Mouse (Mus musculus) testis, adult 2 months (tissue): ENCODE results near the gene Rasgrp1.

Experiments
- CTCF ChIP-seq: fragments of 200-500 bp; IDR thresholded peaks from 2 replicates; pipeline ENCODE4 v1.5.1; 2012; ENCODE audit warnings: low read depth, mild to moderate bottlenecking, inconsistent platforms, low read length, moderate library complexity; ENCODE audit not compliant: control insufficient read depth, insufficient read depth, insufficient replicate concordance
- POLR2A ChIP-seq: fragments of 200-500 bp; IDR thresholded peaks from 2 replicates; pipeline ENCODE4 v1.6.1; 2012; ENCODE audit warnings: low read depth, mild to moderate bottlenecking, inconsistent platforms, low read length, moderate library complexity; ENCODE audit not compliant: control insufficient read depth

DNA sequence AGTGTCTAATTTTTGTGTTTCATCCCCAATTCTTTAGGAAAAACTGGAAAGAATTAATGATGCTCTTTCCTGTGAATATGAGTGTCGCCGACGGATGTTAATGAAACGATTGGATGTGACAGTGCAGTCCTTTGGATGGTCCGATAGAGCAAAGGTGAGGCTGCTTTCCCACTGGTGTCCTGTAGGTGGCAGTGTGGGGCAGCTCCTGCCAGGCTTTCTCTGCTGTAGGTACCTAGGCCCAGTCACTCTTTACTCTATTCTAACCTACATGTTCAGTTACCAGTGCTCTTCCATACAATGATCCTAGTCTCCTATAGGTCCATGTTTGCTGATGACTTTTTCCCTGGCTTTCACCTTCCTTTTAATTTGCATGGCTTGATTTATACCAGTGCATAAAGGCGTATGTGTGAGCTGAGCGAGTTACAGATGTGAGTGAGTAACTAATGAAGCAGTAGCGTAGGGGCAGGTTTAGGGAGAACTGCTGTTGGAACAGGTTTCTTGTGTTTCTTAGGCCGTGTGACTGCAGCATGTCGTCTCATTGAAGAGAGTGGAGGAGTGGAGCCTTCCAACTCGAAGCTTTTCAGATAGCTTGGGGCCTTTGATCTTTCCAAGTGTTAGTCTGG is 78.9 kb downstream of the Rasgrp1 start:
- TF ChIP-seq CTCF (peak; percentile 80; the same call in 1 of the 2 replicates), POLR2A (no peak)
